Mouse (Mus musculus) NIH3T3 (cell line): ENCODE data around the gene Cyp46a1.

Experiments
- DNase-seq: peaks from one replicate; pipeline ENCODE4 v3.0.0-alpha.2; 2012; ENCODE audit warnings: low read depth

The Cyp46a1 gene

DNA sequence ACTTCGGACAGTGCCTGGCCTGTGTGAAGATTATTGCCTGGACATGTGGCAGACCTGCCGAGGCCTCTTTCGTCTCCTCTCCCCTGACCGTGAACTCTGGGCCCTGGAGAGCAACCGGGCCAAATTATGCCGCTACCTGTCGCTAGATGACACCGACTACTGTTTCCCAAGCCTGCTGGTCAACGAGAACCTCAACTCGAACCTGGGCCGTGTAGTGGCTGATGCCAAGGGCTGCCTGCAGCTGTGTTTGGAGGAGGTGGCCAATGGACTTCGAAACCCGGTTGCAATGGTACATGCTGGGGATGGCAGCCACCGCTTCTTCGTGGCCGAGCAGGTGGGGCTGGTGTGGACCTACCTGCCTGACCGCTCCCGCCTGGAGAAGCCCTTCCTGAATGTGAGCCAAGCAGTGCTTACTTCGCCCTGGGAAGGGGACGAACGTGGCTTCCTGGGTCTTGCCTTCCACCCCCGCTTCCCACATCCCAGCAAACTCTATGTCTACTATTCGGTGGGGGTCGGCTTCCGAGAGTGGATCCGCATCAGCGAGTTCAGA is 22.4 kb upstream of the Cyp46a1 start:
- DNase-seq = no peak

DNA sequence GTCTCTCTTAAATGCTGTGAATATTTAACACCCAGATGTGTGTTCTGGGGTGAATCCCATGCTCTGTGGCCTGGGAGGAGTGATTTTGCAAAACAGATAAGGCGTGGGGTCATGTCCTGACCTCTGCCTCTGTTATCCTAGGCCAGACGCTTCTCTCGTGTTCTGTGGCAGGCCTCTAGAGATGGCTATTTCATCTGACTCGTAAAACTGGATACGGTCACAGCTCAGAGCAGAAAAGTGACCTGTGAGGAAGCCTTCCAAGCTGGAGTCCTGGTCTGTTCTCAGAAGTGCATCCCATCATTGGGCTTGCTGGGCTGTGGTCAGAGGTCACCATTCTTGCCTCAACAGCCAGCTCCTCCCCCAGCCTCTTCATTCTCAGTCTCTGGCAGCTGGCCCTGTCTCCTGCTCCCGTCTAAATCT is 21.7 kb upstream of the Cyp46a1 start:
- DNase-seq = peak; percentile 48

DNA sequence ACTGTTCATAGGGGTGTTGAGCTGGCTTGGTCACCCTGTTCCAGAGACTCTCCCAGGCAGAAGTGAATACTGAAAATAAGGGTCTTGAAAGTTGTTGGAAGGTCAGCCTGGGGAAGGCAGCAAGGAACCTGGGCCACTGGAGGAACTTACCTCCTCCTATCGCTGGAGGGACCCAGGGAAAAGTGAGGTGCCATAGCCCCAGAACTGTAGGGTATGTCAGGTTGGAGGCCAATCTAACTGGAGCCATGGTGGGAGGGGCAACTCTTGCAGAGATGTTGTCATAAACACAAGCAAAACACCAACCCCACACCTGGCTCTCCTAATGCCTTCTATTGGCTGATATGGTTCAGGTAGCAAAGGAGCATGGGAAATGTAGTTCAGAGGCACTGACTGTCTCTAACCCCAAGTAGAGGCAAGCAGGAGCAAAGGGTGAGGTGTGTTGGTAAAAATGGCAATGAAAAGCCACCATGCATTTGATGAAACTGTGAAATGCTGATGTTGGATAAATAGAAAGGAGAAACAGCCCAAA is 20.9 kb upstream of the Cyp46a1 start:
- no peak for DNase-seq

- DNase-seq = no peak
Observed at GRCm38 (mm10) chr12:108315818-108316217, 18.4 kb upstream of the Cyp46a1 start.

DNA sequence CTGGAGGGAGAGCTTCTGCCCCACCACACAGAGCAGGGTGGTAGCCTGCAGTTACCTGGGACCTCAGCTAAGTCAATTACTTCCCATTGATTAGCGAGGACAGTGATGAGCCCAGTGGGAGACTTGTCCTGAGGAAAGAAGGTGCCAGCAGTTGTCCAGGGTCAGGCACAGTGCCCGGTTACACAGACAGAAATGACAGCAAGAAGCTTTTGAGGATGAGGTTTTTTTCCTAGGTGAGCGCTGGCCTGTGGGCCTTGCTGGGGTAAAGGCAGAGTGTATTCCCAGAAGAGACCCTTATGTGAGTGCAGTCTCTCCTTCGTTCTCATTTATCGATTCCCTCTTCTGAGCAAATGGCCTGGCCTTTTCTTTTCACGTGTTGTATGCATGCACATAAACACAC is 17.5 kb upstream of the Cyp46a1 start:
- no peak for DNase-seq

- no peak for DNase-seq
Observed at GRCm38 (mm10) chr12:108317201-108317738, 16.9 kb upstream of the Cyp46a1 start.

DNA sequence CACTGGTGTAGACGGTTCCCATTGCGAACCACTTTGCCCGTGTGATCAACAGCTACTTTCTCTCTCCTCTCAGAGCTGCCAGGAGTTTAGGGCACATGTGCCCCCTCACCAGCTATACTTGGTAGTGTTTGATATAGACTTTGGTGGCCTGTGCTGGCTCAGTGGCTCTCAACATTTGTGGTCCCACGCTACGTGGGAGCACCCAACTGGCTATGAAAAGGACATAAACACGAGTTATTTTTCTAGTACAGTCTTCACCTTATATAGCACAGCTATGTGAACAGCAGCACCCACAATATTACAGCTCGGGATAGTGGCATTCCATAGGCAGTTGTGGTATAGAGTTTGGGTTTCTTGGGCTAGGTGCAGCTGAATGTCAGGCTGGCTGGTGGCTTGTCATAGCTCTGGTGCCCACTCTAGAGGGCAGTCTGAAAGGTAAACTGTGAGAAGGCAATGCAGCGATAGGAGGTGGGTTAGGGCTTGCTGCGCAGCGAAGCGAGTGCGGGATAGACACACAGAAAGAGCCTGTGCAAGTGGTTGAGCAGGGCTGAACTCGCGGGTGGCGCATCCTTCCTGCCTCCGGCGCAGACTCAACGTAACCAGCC is 16.3 kb upstream of the Cyp46a1 start:
- DNase-seq = no peak

DNA sequence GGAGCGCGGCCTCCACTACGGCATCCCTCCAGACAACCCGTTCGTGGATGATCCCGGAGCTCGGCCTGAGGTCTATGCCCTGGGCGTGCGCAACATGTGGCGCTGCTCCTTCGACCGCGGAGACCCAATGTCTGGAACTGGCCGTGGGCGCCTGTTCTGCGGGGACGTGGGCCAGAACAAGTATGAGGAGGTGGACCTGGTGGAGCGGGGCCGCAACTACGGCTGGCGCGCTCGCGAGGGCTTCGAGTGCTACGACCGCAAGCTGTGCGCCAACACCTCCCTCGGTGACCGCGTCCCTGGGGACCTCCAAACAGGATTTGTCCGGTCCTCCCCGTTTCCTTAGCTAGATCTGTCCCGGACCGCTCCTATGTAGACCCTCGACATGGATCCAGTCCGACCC is 15.7 kb upstream of the Cyp46a1 start:
- no peak for DNase-seq

- no peak for DNase-seq
Observed at GRCm38 (mm10) chr12:108320096-108320495, 14.1 kb upstream of the Cyp46a1 start.

GRCm38 (mm10) chr12:108326401-108326800 is 7.8 kb upstream of the Cyp46a1 start:
- DNase-seq = no peak

GRCm38 (mm10) chr12:108327889-108328491 is 6.2 kb upstream of the Cyp46a1 start:
- no peak for DNase-seq

- peak; percentile 94 for DNase-seq
Observed at GRCm38 (mm10) chr12:108333056-108333455, 1.1 kb upstream of the Cyp46a1 start.

GRCm38 (mm10) chr12:108333481-108333882 is 699 bp upstream of the Cyp46a1 start:
- no peak for DNase-seq

DNA sequence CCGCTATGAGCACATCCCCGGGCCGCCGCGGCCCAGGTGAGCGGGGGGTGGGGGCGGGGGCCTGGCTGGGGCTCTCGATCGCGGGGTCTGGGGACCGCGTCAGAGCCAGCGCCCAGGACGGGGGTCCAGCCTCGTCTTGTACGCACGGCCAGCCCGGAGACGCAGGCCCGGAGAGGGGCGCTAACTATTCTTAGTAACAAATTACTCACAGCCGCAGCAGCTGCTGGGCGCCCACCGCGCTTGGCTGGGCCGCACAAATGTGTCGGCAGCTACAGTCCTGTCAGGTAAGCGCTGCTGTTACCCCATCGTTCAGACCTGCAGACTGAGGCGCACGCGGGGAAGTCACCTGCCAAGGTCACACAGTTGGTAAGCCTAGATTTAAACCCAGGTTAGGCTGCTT is 348 bp downstream of the Cyp46a1 start:
- DNase-seq = peak; percentile 44

DNA sequence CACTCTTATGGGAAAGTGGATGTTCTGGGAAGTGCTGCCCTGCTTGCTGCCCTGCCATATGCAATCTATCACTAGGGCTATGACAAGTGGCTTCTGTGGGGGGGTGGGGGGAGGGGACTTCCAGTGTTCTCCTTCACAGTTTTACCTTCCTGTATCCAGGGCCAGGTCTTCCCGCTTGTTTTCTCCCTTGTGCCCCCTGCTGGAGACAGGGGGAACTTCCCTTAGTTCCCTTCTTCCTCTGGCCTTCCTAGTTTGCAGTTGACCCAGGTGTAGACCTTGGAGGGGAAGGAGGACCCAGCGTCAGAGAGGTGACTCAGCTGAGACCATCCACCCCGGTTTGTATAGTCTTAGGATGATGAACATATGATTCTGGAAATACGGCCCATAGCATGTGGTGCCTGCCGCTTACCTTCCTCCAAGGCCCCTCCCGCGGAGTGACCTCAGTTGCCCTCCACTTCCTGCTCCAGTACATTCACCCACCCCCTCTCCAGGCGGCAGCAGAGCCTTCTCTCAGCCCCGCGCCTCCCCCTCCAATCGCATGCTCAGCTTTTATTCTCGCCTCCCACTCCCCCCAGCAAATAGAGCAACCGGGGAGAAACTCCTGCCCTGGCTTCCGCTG is 4.5 kb downstream of the Cyp46a1 start:
- DNase-seq = peak; percentile 71

GRCm38 (mm10) chr12:108348151-108348550 is 14.0 kb downstream of the Cyp46a1 start:
- no peak for DNase-seq

DNA sequence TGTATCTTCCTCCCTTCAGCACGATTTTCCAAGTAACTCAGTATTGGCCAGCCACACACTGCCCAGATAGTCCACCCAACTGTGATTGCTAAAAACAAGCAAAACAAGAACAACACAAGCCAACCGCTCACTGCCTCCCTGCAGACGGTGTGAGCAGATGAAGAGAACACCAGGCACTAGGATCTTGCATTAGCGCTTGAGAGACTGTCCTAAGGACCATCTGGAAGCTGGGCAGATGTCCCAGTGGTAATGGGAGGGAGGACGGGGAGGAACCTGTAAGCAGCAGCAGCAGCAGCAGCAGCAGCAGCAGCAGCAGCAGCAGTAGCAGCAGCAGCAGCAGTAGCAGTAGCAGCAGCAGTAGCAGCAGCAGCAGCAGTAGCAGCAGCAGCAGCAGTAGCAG is 14.8 kb downstream of the Cyp46a1 start:
- DNase-seq = no peak

DNA sequence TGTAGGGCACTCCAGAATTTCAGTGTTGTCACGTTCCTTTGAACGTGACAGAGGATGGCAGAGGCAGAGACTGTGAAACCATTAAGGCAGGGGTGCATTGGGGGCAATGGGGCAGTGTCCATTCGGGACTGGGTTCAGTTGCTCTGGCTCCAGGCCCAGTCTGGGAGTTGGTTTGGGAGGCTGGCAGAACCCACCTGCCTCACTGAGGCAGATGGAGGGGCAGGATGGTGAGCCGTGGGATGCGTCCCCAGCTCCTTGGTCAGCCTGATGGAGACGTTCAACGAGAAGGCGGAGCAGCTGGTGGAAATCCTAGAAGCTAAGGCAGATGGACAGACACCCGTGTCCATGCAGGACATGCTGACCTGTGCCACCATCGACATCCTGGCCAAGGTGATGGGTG is 16.8 kb downstream of the Cyp46a1 start:
- no peak for DNase-seq

DNA sequence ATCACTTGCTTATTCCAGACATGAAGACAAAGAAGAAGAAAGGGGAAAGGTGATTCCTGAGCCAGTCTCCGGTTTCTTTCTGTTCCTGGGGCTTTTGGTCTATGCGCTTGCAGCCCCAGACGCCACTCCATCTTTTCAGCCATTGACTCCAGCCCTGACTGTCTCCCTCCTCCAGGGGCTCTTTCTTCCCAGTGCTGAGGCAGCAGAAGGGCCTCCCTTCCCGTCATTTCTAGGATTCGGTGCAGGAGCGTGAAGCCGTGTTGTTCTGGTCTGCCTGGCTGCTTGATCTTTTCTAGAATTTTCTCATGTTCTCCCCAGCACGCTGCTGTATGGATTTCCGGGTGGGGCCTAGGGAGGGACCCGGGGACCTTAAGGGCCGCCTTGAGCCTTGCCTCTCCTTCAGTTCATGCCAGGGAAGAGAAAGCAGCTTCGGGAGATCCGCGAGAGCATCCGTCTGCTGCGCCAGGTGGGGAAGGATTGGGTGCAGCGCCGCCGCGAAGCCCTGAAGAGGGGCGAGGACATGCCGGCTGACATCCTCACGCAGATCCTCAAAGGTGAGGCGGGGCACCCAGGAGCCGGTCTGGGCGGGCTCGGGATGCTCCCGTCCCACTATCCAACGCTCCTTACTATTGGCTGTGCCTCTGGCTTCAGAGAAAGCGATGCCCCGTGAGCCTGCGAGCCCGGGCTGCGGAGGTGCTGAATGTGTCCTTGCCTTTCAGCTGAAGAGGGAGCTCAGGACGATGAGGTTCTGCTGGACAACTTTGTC is 18.4 kb downstream of the Cyp46a1 start:
- no peak for DNase-seq

- DNase-seq = no peak
Observed at GRCm38 (mm10) chr12:108354284-108354683, 20.1 kb downstream of the Cyp46a1 start.

DNA sequence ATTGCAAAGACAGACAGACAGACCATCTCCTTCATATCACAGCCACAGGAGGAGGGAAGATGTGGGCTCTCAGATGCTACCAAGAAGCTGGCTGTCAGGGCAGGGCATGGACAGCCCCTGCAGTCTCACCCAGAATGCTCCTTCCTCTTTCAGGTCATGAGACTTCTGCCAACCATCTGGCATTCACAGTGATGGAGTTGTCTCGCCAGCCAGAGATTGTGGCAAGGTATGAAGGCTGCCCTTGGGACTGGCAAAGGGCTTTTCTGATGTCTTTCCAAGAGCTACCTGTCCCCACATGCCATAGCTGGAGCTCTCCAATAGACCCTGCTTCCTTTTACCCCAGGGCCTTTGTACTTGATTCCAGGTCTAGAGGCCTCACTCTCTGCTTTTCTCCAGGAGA is 21.1 kb downstream of the Cyp46a1 start:
- no peak for DNase-seq

- no peak for DNase-seq
Observed at GRCm38 (mm10) chr12:108355986-108356385, 21.8 kb downstream of the Cyp46a1 start.
